Mouse (Mus musculus) heart, adult 2 months (tissue): ENCODE results near the gene Schip1. TPM values are rescaled to one million over a fixed set of nuclear protein-coding genes. Genes with fewer than 3 reads are reported as not detected.

Experiments used
- DNase-seq, 2 experiments: peaks; one replicate each; pipeline ENCODE4 v3.0.0; 2021
- H3K27ac ChIP-seq: fragments of 200-600 bp; 2 replicates; pipeline ENCODE4 v1.8.1; 2022
- H3K27me3 ChIP-seq: fragments of 200-500 bp; 2 replicates; pipeline ENCODE4 v1.6.1; 2012; ENCODE audit warnings: mild to moderate bottlenecking, low read length, inconsistent platforms, mixed read lengths; ENCODE audit not compliant: control insufficient read depth, insufficient read depth
- H3K36me3 ChIP-seq: fragments of 200-500 bp; 2 replicates; pipeline ENCODE4 v1.6.1; 2012; ENCODE audit warnings: low read length, inconsistent platforms; ENCODE audit not compliant: control insufficient read depth, insufficient read depth
- H3K4me1 ChIP-seq: fragments of 200-500 bp; 2 replicates; pipeline ENCODE4 v1.6.1; 2011; ENCODE audit warnings: low read length; ENCODE audit not compliant: control insufficient read depth, insufficient read depth
- H3K4me3 ChIP-seq: fragments of 200-600 bp; 2 replicates; pipeline ENCODE4 v1.8.1; 2022
- H3K79me2 ChIP-seq: fragments of 200-500 bp; replicated peaks from 2 replicates; pipeline ENCODE4 v1.6.1; 2012; ENCODE audit warnings: mild to moderate bottlenecking, inconsistent platforms, low read length, moderate library complexity, mixed read lengths; ENCODE audit not compliant: control insufficient read depth, insufficient read depth
- H3K9ac ChIP-seq: fragments of 200-500 bp; 2 replicates; pipeline ENCODE4 v1.6.1; 2012; ENCODE audit warnings: low read depth, mild to moderate bottlenecking, control low read depth, inconsistent platforms, low read length, mixed read lengths
- CTCF ChIP-seq: fragments of 200-600 bp; IDR thresholded peaks from 2 replicates; pipeline ENCODE4 v1.8.1; 2022; ENCODE audit warnings: antibody characterized with exemption, mild to moderate bottlenecking, moderate library complexity
- EP300 ChIP-seq: fragments of 200-500 bp; IDR thresholded peaks from 2 replicates; pipeline ENCODE4 v1.6.1; 2011; ENCODE audit warnings: low read depth, low read length, control low read depth; ENCODE audit not compliant: insufficient read depth
- POLR2A ChIP-seq: fragments of 200-500 bp; IDR thresholded peaks from 2 replicates; pipeline ENCODE4 v1.6.1; 2011; ENCODE audit warnings: mild to moderate bottlenecking, low read depth, low read length, control low read depth; ENCODE audit not compliant: insufficient read depth
- WGBS: fragments of 180-500 bp; shearing (Covaris S2); methylation state at CpG from one replicate; pipeline ENCODE4 v1.1.7; 2018; 5-methylcytosine and 5-hydroxymethylcytosine counted together
- intact Hi-C: fragments of 180-260 bp; cut with DNase I; formaldehyde crosslinking; loops from one replicate; pipeline ENCODE4 v1.15.1; 2025
- polyA plus RNA-seq: library from polyadenylated mRNA; depleted of rRNA; stranded (reverse); fragments of >200 nt; gene quantifications from 2 replicates; pipeline ENCODE4 v1.2.3, GENCODE M21; 2012
- total RNA-seq, 2 experiments: library from RNA; stranded (reverse); gene quantifications; 2 replicates each; pipeline ENCODE4 v1.2.3; 2021

Schip1 gene
- total and polyA plus RNA-seq, 3 experiments = 44.3 to 181 (median 163) TPM

- TF ChIP-seq POLR2A (no peak), EP300 (no peak), CTCF (no peak)
- intact Hi-C loops = no loop called here
- Histone ChIP-seq H3K36me3 (no peaks in the 10 kb centered on the region), H3K9ac (no peak overlapping the region), H3K27me3 (no peaks in the 10 kb centered on the region), H3K79me2 (no peaks in the 10 kb centered on the region), H3K27ac (no peak overlapping the region), H3K4me3 (no peak overlapping the region), H3K4me1 (no peaks in the 10 kb centered on the region)
- 55% methylated on average over 4 of the region's 4 CpGs for WGBS
- no peak for DNase-seq
Measured at GRCm38 (mm10) chr3:68202162-68202902, 137.7 kb downstream of the Schip1 start.

DNA sequence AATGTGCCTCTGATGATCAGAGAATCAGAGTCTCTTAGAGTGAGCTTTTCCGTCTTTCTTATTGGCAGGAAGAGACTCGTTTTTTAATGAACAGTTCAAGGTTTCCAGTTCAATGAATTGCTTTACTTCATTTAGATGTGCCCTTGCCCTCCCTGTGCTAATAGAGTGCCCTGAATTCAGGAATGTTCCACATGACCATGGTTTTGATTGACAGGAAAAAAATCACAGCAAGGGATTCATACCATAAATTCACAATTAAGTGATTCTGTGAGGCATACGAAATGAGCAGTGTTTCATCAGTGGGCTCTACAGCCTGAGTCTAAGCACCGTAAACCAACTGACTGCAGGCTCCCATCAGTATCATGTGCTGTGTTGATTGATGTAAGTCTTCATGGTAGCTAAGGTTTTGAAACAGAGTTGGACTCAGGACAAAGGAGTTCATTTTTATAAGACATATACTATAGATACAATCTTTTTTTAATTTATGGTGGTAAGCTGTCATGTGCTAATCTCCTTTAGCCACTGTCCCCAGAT lies 139.4 kb downstream of the Schip1 start:
- Histone ChIP-seq H3K27me3 (no peaks in the 10 kb centered on the region), H3K36me3 (no peaks in the 10 kb centered on the region), H3K9ac (no peak overlapping the region), H3K27ac (no peak overlapping the region), H3K79me2 (no peaks in the 10 kb centered on the region), H3K4me1 (no peaks in the 10 kb centered on the region), H3K4me3 (no peak overlapping the region)
- intact Hi-C loops = no loop called here
- TF ChIP-seq POLR2A = no peak
- TF ChIP-seq CTCF = no peak
- no peak for TF ChIP-seq EP300
- WGBS = 74% methylated on average over 4 of the region's 4 CpGs
- DNase-seq = no peak

GRCm38 (mm10) chr3:68210422-68210821 lies 145.8 kb downstream of the Schip1 start:
- Histone ChIP-seq H3K4me3 (no peak overlapping the region), H3K4me1 (no peaks in the 10 kb centered on the region), H3K27ac (no peak overlapping the region), H3K79me2 (no peaks in the 10 kb centered on the region), H3K9ac (no peak overlapping the region), H3K36me3 (no peaks in the 10 kb centered on the region), H3K27me3 (no peaks in the 10 kb centered on the region)
- TF ChIP-seq POLR2A = no peak
- intact Hi-C loops = no loop called here
- 76% methylated on average over 4 of the region's 4 CpGs for WGBS
- no peak for DNase-seq

- 88% methylated on average over 3 of the region's 3 CpGs for WGBS
- Histone ChIP-seq H3K4me3 (no peak overlapping the region), H3K79me2 (no peaks in the 10 kb centered on the region), H3K27me3 (no peaks in the 10 kb centered on the region), H3K4me1 (no peaks in the 10 kb centered on the region), H3K9ac (no peak overlapping the region), H3K36me3 (no peaks in the 10 kb centered on the region), H3K27ac (no peak overlapping the region)
- no peak for TF ChIP-seq CTCF
- TF ChIP-seq EP300 = no peak
- no peak for TF ChIP-seq POLR2A
- intact Hi-C loops = no loop called here
- no peak for DNase-seq
Measured at GRCm38 (mm10) chr3:68221452-68221851, 156.8 kb downstream of the Schip1 start.

GRCm38 (mm10) chr3:68239887-68240286 lies 175.3 kb downstream of the Schip1 start:
- intact Hi-C loops = no loop called here
- no peaks in the 10 kb centered on the region for H3K27me3 ChIP-seq
- no peak overlapping the region for H3K27ac ChIP-seq
- 84% methylated on average over 2 of the region's 2 CpGs for WGBS
- TF ChIP-seq EP300 = no peak
- no peak for TF ChIP-seq CTCF
- TF ChIP-seq POLR2A = no peak
- no peaks in the 10 kb centered on the region for H3K36me3 ChIP-seq
- no peak overlapping the region for H3K4me3 ChIP-seq
- H3K79me2 ChIP-seq = no peaks in the 10 kb centered on the region
- H3K4me1 ChIP-seq = no peaks in the 10 kb centered on the region
- no peak overlapping the region for H3K9ac ChIP-seq
- DNase-seq = no peak

GRCm38 (mm10) chr3:68243239-68243638 lies 178.6 kb downstream of the Schip1 start:
- no peak for TF ChIP-seq CTCF
- TF ChIP-seq EP300 = no peak
- no peak for TF ChIP-seq POLR2A
- Histone ChIP-seq H3K27ac (no peak overlapping the region), H3K9ac (no peak overlapping the region), H3K79me2 (no peaks in the 10 kb centered on the region), H3K27me3 (no peaks in the 10 kb centered on the region), H3K4me3 (no peak overlapping the region), H3K36me3 (no peaks in the 10 kb centered on the region), H3K4me1 (no peaks in the 10 kb centered on the region)
- intact Hi-C loops = no loop called here
- 56% methylated on average over 3 of the region's 3 CpGs for WGBS
- DNase-seq = no peak
